ENCODE assay signal across 8 mouse cellular contexts in the genomic region with DNA sequence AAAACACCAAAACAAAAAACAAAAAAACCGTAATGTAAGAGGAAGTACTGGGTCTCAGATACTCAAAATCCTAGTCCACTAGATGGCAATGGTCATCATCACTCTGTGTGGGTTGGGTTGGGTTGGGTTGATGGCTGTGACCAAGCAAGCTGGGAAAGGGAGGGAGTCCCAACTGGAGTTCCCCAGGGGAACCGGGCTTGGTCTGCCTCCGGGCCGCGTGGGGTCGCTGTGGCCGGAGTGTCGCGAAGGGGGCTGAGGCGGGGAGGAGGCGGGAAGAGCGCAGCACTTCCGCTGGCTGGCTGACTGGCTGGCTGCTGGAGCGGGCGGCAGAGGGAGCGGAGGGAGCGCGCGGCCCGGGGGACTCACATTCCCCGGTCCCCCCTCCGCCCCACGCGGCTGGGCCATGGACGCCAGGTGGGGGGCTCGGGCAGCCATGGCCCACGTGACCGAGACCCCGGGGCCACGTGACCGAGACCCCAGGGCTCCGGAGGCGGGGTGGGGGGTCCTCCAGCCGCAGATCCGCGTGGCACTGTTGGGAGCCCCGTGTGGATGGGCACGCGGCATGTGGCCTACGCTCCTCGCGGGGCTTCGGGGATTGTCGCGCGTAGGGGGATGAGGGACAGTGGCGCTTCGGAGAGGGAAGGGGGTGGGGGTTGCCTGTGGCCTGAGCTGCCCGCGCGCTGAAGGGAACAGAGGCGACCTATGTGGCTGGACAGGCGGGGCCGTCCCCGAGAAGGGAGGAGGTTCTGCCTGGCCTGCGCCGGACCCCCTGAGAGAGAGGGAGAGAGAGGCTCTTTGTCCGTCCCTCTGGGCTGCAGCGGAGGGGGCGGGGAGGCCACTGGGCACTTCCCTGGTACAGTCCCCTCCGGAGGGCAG. TPM values are rescaled to one million over a fixed set of nuclear protein-coding genes. Genes with fewer than 3 reads are reported as not detected.
DNase-seq lines count a peak whose midpoint lies in the region; ATAC-seq and TF ChIP-seq lines count a peak whose summit lies in the region.

A gene (plus strand): TSS at position 220 of the 876 bp plus-strand sequence.

- TF ChIP-seq POLR2A in lung, adult 2 months (IDR thresholded peaks at IDR 0.05; ENCODE audit: borderline replicate concordance, extremely low read depth, low read depth, low read length), result peak; percentile 64; the same call in 1 of the 2 replicates

- peaks cover 59% of the 10 kb centered on the region for H3K36me3 ChIP-seq in E14TG2a.4 (ENCODE audit: insufficient read depth, low read length)
- H3K36me3 ChIP-seq in forebrain, embryonic 15.5 days, result peaks cover 32% of the 10 kb centered on the region
- peaks cover 36% of the 10 kb centered on the region for H3K36me3 ChIP-seq in neural tube, embryonic 15.5 days

- peak within 1 kb of the TSS; percentile 98 for H3K4me3 ChIP-seq in E14TG2a.4 (replicated peaks; ENCODE audit: low read length)
- H3K4me3 ChIP-seq in forebrain, embryonic 15.5 days, result peak within 1 kb of the TSS; percentile 89
- H3K4me3 ChIP-seq in lung, adult 2 months (replicated peaks; ENCODE audit: extremely low read depth, low read depth, low read length), result peak within 1 kb of the TSS; percentile 95
- H3K4me3 ChIP-seq in neural tube, embryonic 15.5 days (replicated peaks), result peak within 1 kb of the TSS; percentile 83

- intact Hi-C loops in heart, postnatal 14 days (cut with DNase I), result loop anchor here (10.0 kb wide), 1 partner anchor 821 kb away; a partner anchor contains a TSS

- peak within 1 kb of the TSS; percentile 86 for H3K27ac ChIP-seq in forebrain, embryonic 15.5 days (replicated peaks)
- peak within 1 kb of the TSS; percentile 88 for H3K27ac ChIP-seq in neural tube, embryonic 15.5 days (replicated peaks)

- peak; percentile 94 for DNase-seq in cerebellum, adult 11-12 months
- DNase-seq in heart, postnatal 14 days, result peak; percentile 96 to 98
- DNase-seq in layer of hippocampus, adult 18-20 months (ENCODE audit: low spot score in 2 of 2), result peak; percentile 92 to 94
- DNase-seq in lung, adult 2 months, result peak; percentile 89
- DNase-seq in testis, postnatal 10 days (ENCODE audit: low spot score), result peak; percentile 96

- peak within 1 kb of the TSS; percentile 94 for H3K9ac ChIP-seq in forebrain, embryonic 15.5 days (replicated peaks)
- peak within 1 kb of the TSS; percentile 91 for H3K9ac ChIP-seq in neural tube, embryonic 15.5 days (replicated peaks)

- peak within 1 kb of the TSS; percentile 98 for H3K4me2 ChIP-seq in forebrain, embryonic 15.5 days (replicated peaks)
- peak within 1 kb of the TSS; percentile 96 for H3K4me2 ChIP-seq in neural tube, embryonic 15.5 days

- peaks cover 12% of the 10 kb centered on the region; the same call in 1 of the 2 replicates for H3K9me3 ChIP-seq in E14TG2a.4 (ENCODE audit: low read length)
- H3K9me3 ChIP-seq in forebrain, embryonic 15.5 days, result no peaks in the 10 kb centered on the region
- no peaks in the 10 kb centered on the region for H3K9me3 ChIP-seq in neural tube, embryonic 15.5 days (replicated peaks)

- no peaks in the 10 kb centered on the region for H3K27me3 ChIP-seq in E14TG2a.4 (ENCODE audit: insufficient read depth, low read length)
- H3K27me3 ChIP-seq in forebrain, embryonic 15.5 days, result no peaks in the 10 kb centered on the region
- no peaks in the 10 kb centered on the region for H3K27me3 ChIP-seq in neural tube, embryonic 15.5 days (replicated peaks)

- peaks cover 64% of the 10 kb centered on the region for H3K4me1 ChIP-seq in E14TG2a.4 (replicated peaks; ENCODE audit: low read depth, low read length)
- H3K4me1 ChIP-seq in forebrain, embryonic 15.5 days, result peaks cover 30% of the 10 kb centered on the region
- H3K4me1 ChIP-seq in lung, adult 2 months (ENCODE audit: control insufficient read depth, insufficient read depth, low read length), result peaks cover 6% of the 10 kb centered on the region
- peaks cover 41% of the 10 kb centered on the region for H3K4me1 ChIP-seq in neural tube, embryonic 15.5 days

- peak; percentile 16; the same call in 1 of the 2 replicates for TF ChIP-seq CTCF in E14TG2a.4 (conservative IDR thresholded peaks at IDR 0.05; ENCODE audit: low read length)
- TF ChIP-seq CTCF in lung, adult 2 months (IDR thresholded peaks at IDR 0.05; ENCODE audit: insufficient read depth, low read length), result peak; percentile 51; the same call in 1 of the 2 replicates

- peak; percentile 88 for ATAC-seq in forebrain, embryonic 15.5 days (replicated peaks)
- ATAC-seq in neural tube, embryonic 15.5 days (ENCODE audit: low FRiP score), result peak; percentile 87

- under 1% methylated on average over 43 of the region's 61 CpGs for WGBS in forebrain, embryonic 15.5 days
- WGBS in lung, adult 2 months, result under 1% methylated on average over 58 of the region's 61 CpGs
- under 1% methylated on average over 59 of the region's 61 CpGs for WGBS in neural tube, embryonic 15.5 days

RNA-seq across cellular contexts. Expression of the gene that starts here (rescaled TPM):
- polyA plus RNA-seq in forebrain, embryonic 15.5 days (2015; fragmentation: Nextera tagmentation; extraction: Ambion mirVana), result 97.9 and 99.8 TPM in 2 replicates
- total RNA-seq in heart, postnatal 14 days (2021), result 10 to 100 TPM; 28.8 to 29.9 TPM
- 10 to 100 TPM; 26.2 to 29.9 TPM for total RNA-seq in layer of hippocampus, adult 18-20 months (2021)
- polyA plus RNA-seq in lung, adult 2 months (2012; rRNA removed), result 89.9 and 102 TPM in 2 replicates
- polyA plus RNA-seq in neural tube, embryonic 15.5 days (2015; fragmentation: Nextera tagmentation; extraction: Ambion mirVana), result 86.3 and 99.5 TPM in 2 replicates

Comparison
In these comparisons a context has a peak if more than half of its experiments do, and no peak if none do; other contexts are left out.
1. Peak in every context shown above with its lines: DNase-seq, ATAC-seq, H3K4me3 ChIP-seq and H3K27ac ChIP-seq.